Mouse (Mus musculus): ENCODE measurements at regions not wholly inside any gene's neighbourhood (a gene's known extent, or its start where the extent isn't known, plus 50 kb on each side); places are given as distances from the start of the nearest gene placed in this dataset.
A peak's percentile ranks its signal among the peaks of the same experiment; 100 is the strongest.

DNA sequence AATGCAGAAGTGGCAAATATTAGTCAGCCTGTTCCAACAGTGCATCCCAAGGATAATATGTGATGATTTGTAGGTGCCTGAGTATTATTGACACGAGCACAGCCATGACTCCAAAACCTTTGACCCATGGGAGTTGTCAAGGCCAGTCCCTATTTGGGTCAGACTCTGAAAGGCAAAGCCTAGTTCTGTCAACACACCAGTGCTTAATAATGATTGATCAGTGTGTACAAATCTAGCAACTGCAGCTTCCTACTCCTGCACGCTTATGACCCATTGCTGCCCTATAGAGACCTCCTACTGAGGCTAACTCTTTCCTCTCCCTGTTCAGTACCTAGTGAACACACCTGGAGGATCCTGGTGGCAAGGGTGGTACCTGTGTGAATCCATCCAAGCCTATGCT, 427.3 kb downstream of the Fam84a start:
- no peaks in the 10 kb centered on the region for H3K9me3 ChIP-seq (ENCODE audit: control insufficient read depth, low read length)
- no peaks in the 10 kb centered on the region for H3K36me3 ChIP-seq (ENCODE audit: control insufficient read depth, insufficient read depth, low read length)
- TF ChIP-seq CTCF (IDR thresholded peaks at IDR 0.05; ENCODE audit: low read depth) (no peak), EP300 (optimal IDR thresholded peaks at IDR 0.05) (no peak)
- no peak overlapping the region for H3K27ac ChIP-seq (replicated peaks)
- no peak overlapping the region for H3K4me3 ChIP-seq (ENCODE audit: low read depth, low read length)
- H3K4me1 ChIP-seq (replicated peaks; ENCODE audit: control insufficient read depth, insufficient read depth) = no peaks in the 10 kb centered on the region
- no peak for DNase-seq (ENCODE audit: low spot score)
- H3K27me3 ChIP-seq (ENCODE audit: control insufficient read depth, insufficient read depth, low read length) = no peaks in the 10 kb centered on the region
- ATAC-seq (ENCODE audit: low FRiP score, low TSS enrichment) = no peak
- no peak overlapping the region for H3K9ac ChIP-seq (ENCODE audit: low read length)
- H3K4me2 ChIP-seq (replicated peaks; ENCODE audit: low read depth) = no peak overlapping the region
- WGBS = 38% methylated on average over 2 of the region's 2 CpGs

DNA sequence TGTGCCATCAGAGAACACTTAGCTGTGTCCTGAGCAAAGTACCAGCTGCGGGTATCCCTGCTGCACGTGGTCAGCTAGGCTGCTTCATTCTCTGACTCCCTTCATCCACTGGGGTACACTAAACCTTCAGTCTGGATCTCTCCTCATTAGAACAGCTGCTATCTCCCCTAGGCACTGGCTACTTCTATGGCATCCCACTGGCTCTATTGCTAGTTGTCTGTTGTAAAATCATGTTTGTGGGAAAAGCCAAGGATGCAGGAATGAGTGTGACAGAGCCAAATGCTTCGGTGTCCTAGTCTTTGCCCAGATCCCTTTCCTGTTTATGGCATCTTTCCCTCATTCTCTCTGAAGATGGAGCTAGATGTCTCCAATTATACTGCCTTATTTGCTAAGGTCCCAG, 440.9 kb downstream of the Nbas start:
- Histone ChIP-seq H3K36me3 (ENCODE audit: control insufficient read depth, insufficient read depth, low read length) (no peaks in the 10 kb centered on the region), H3K4me2 (replicated peaks; ENCODE audit: low read depth) (no peak overlapping the region), H3K4me1 (replicated peaks; ENCODE audit: control insufficient read depth, insufficient read depth) (no peaks in the 10 kb centered on the region), H3K27ac (replicated peaks) (no peak overlapping the region), H3K9me3 (ENCODE audit: control insufficient read depth, low read length) (no peaks in the 10 kb centered on the region), H3K27me3 (ENCODE audit: control insufficient read depth, insufficient read depth, low read length) (no peaks in the 10 kb centered on the region), H3K4me3 (ENCODE audit: low read depth, low read length) (no peak overlapping the region), H3K9ac (ENCODE audit: low read length) (no peak overlapping the region)
- DNase-seq (ENCODE audit: low spot score) (no peak), ATAC-seq (ENCODE audit: low FRiP score, low TSS enrichment) (no peak)
- TF ChIP-seq CTCF (IDR thresholded peaks at IDR 0.05; ENCODE audit: low read depth) (no peak), EP300 (optimal IDR thresholded peaks at IDR 0.05) (no peak)
- WGBS = 81% methylated on average over 3 of the region's 3 CpGs

GRCm38 (mm10) chr12:13707747-13708146, 438.8 kb downstream of the Nbas start:
- DNase-seq (ENCODE audit: low spot score) = no peak
- H3K4me1 ChIP-seq (replicated peaks; ENCODE audit: control insufficient read depth, insufficient read depth) = no peaks in the 10 kb centered on the region
- WGBS = 73% methylated on average over 5 of the region's 5 CpGs
- ATAC-seq (ENCODE audit: low FRiP score, low TSS enrichment) = no peak
- H3K27me3 ChIP-seq (ENCODE audit: control insufficient read depth, insufficient read depth, low read length) = no peaks in the 10 kb centered on the region
- H3K9ac ChIP-seq (ENCODE audit: low read length) = no peak overlapping the region
- H3K4me3 ChIP-seq (ENCODE audit: low read depth, low read length) = no peak overlapping the region
- no peak overlapping the region for H3K27ac ChIP-seq (replicated peaks)
- no peaks in the 10 kb centered on the region for H3K36me3 ChIP-seq (ENCODE audit: control insufficient read depth, insufficient read depth, low read length)
- no peaks in the 10 kb centered on the region for H3K9me3 ChIP-seq (ENCODE audit: control insufficient read depth, low read length)
- TF ChIP-seq CTCF (IDR thresholded peaks at IDR 0.05; ENCODE audit: low read depth) (peak; percentile 42), EP300 (optimal IDR thresholded peaks at IDR 0.05) (no peak)
- no peak overlapping the region for H3K4me2 ChIP-seq (replicated peaks; ENCODE audit: low read depth)

DNA sequence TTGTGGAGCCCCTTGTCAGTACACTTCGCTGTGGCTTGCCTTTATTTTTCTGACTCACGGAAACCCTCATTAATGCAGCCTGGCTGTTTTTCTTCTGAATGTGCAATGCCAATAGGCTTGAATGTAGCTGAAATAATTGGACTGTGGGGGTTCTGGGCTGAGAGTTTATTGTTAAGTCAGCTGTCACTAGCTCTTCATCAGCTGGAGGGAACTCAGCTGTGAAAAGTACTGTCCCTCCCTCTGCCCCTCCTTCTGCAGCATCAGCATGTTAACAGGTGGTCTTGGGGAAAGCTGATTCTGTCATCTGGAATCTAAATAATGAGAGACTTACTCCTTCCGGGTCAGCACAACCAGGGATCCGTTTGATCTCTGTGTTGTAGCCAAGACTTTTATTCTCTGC, 437.6 kb downstream of the Nbas start:
- TF ChIP-seq CTCF (IDR thresholded peaks at IDR 0.05; ENCODE audit: low read depth) (no peak), EP300 (optimal IDR thresholded peaks at IDR 0.05) (no peak)
- H3K4me3 ChIP-seq (ENCODE audit: low read depth, low read length) = no peak overlapping the region
- H3K9me3 ChIP-seq (ENCODE audit: control insufficient read depth, low read length) = no peaks in the 10 kb centered on the region
- ATAC-seq (ENCODE audit: low FRiP score, low TSS enrichment) (no peak), DNase-seq (ENCODE audit: low spot score) (no peak)
- H3K27me3 ChIP-seq (ENCODE audit: control insufficient read depth, insufficient read depth, low read length) = no peaks in the 10 kb centered on the region
- WGBS = 47% methylated on average over 4 of the region's 4 CpGs
- no peak overlapping the region for H3K9ac ChIP-seq (ENCODE audit: low read length)
- H3K4me1 ChIP-seq (replicated peaks; ENCODE audit: control insufficient read depth, insufficient read depth) = no peaks in the 10 kb centered on the region
- H3K27ac ChIP-seq (replicated peaks) = no peak overlapping the region
- H3K4me2 ChIP-seq (replicated peaks; ENCODE audit: low read depth) = no peak overlapping the region
- H3K36me3 ChIP-seq (ENCODE audit: control insufficient read depth, insufficient read depth, low read length) = no peaks in the 10 kb centered on the region

DNA sequence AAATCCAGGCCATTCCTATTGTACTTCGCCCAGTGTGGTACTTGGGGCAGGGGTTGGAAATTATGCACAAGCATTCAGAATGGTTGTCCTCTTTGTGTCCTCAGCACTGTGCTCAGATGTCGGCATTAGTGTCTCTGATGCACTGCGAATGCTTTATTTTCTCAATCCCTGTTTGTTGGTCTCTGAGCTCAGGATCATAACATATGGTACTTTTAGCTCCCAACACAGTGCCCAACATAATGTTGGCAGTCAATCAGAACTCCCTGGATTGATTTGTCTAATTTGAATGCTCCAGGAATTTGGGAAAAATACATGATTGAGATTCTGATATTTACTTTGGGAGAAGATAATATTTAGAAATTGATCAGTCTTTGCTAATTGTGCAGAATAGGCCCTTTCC, 434.7 kb downstream of the Nbas start:
- no peak for TF ChIP-seq EP300 (optimal IDR thresholded peaks at IDR 0.05)
- no peak for TF ChIP-seq CTCF (IDR thresholded peaks at IDR 0.05; ENCODE audit: low read depth)
- Histone ChIP-seq H3K4me3 (ENCODE audit: low read depth, low read length) (no peak overlapping the region), H3K36me3 (ENCODE audit: control insufficient read depth, insufficient read depth, low read length) (no peaks in the 10 kb centered on the region), H3K4me1 (replicated peaks; ENCODE audit: control insufficient read depth, insufficient read depth) (no peaks in the 10 kb centered on the region), H3K9ac (ENCODE audit: low read length) (no peak overlapping the region), H3K9me3 (ENCODE audit: control insufficient read depth, low read length) (no peaks in the 10 kb centered on the region), H3K4me2 (replicated peaks; ENCODE audit: low read depth) (no peak overlapping the region), H3K27me3 (ENCODE audit: control insufficient read depth, insufficient read depth, low read length) (no peaks in the 10 kb centered on the region), H3K27ac (replicated peaks) (no peak overlapping the region)
- WGBS = 87% methylated on average over 3 of the region's 3 CpGs
- ATAC-seq (ENCODE audit: low FRiP score, low TSS enrichment) = no peak
- no peak for DNase-seq (ENCODE audit: low spot score)

- no peaks in the 10 kb centered on the region for H3K4me1 ChIP-seq (replicated peaks; ENCODE audit: control insufficient read depth, insufficient read depth)
- DNase-seq (ENCODE audit: low spot score) = no peak
- TF ChIP-seq CTCF (IDR thresholded peaks at IDR 0.05; ENCODE audit: low read depth) (no peak), EP300 (optimal IDR thresholded peaks at IDR 0.05) (no peak)
- WGBS = 49% methylated on average over 2 of the region's 2 CpGs
- no peak overlapping the region for H3K4me3 ChIP-seq (ENCODE audit: low read depth, low read length)
- H3K27me3 ChIP-seq (ENCODE audit: control insufficient read depth, insufficient read depth, low read length) = no peaks in the 10 kb centered on the region
- ATAC-seq (ENCODE audit: low FRiP score, low TSS enrichment) = no peak
- no peak overlapping the region for H3K4me2 ChIP-seq (replicated peaks; ENCODE audit: low read depth)
- no peak overlapping the region for H3K27ac ChIP-seq (replicated peaks)
- no peak overlapping the region for H3K9ac ChIP-seq (ENCODE audit: low read length)
- no peaks in the 10 kb centered on the region for H3K9me3 ChIP-seq (ENCODE audit: control insufficient read depth, low read length)
- no peaks in the 10 kb centered on the region for H3K36me3 ChIP-seq (ENCODE audit: control insufficient read depth, insufficient read depth, low read length)
Observed at GRCm38 (mm10) chr12:13699858-13700257, 430.9 kb downstream of the Nbas start.
